Mouse (Mus musculus) midbrain, postnatal 0 days (tissue): ENCODE measurements around the gene Cep135. TPM values are rescaled to one million over a fixed set of nuclear protein-coding genes. Genes with fewer than 3 reads are reported as not detected.

ENCODE experiments used
- ATAC-seq: fragments of 200-750 bp; cut with Nextera tagmentation; 2 replicates; pipeline ENCODE4 v1.8.0; 2017; ENCODE audit warnings: moderate number of reproducible peaks, mild to moderate bottlenecking, moderate TSS enrichment, moderate library complexity; ENCODE audit not compliant: low FRiP score
- DNase-seq: peaks from one replicate; pipeline ENCODE4 v3.0.0-alpha.2; 2015; ENCODE audit warnings: low spot score
- H3K27ac ChIP-seq: fragments of 300-500 bp; sonication (generic); 2 replicates; pipeline ENCODE4 v1.5.1; 2014; ENCODE audit warnings: low read depth, mild to moderate bottlenecking, low read length, mixed read lengths
- H3K27me3 ChIP-seq: fragments of 300-500 bp; sonication (generic); 2 replicates; pipeline ENCODE4 v1.6.1; 2014; ENCODE audit warnings: low read length, control low read depth, mixed read lengths; ENCODE audit not compliant: insufficient read depth
- H3K36me3 ChIP-seq: fragments of 300-500 bp; sonication (generic); 2 replicates; pipeline ENCODE4 v1.6.1; 2014; ENCODE audit warnings: low read length, control low read depth, mixed read lengths; ENCODE audit not compliant: insufficient read depth
- H3K4me1 ChIP-seq: fragments of 300-500 bp; sonication (generic); 2 replicates; pipeline ENCODE4 v1.6.1; 2014; ENCODE audit warnings: mild to moderate bottlenecking, control low read depth, antibody characterized with exemption, low read length, mixed read lengths; ENCODE audit not compliant: insufficient read depth
- H3K4me2 ChIP-seq: fragments of 300-500 bp; sonication (generic); 2 replicates; pipeline ENCODE4 v1.6.1; 2014; ENCODE audit warnings: low read depth, mild to moderate bottlenecking, low read length, mixed read lengths; ENCODE audit not compliant: poor library complexity, severe bottlenecking
- H3K4me3 ChIP-seq: fragments of 300-500 bp; sonication (generic); 2 replicates; pipeline ENCODE4 v1.5.1; 2014; ENCODE audit warnings: low read depth, mild to moderate bottlenecking, low read length, moderate library complexity
- H3K9ac ChIP-seq: fragments of 300-500 bp; sonication (generic); replicated peaks from 2 replicates; pipeline ENCODE4 v1.6.1; 2014; ENCODE audit warnings: mild to moderate bottlenecking, low read length, moderate library complexity, mixed read lengths; ENCODE audit not compliant: poor library complexity, severe bottlenecking
- H3K9me3 ChIP-seq: fragments of 300-500 bp; sonication (generic); 2 replicates; pipeline ENCODE4 v1.6.1; 2016; ENCODE audit warnings: low read length, control low read depth
- CTCF ChIP-seq: IDR thresholded peaks from 2 replicates; pipeline ENCODE4 v1.5.1; 2016; ENCODE audit warnings: antibody characterized with exemption, mild to moderate bottlenecking
- WGBS: fragments of 180-500 bp; shearing (Covaris S2); extraction: QIAGEN DNeasy Blood & Tissue Kit; methylation state at CpG from one replicate; pipeline ENCODE4 v1.1.7; 2014; 5-methylcytosine and 5-hydroxymethylcytosine counted together
- polyA plus RNA-seq: library from polyadenylated mRNA; unstranded; fragments of >200 nt; fragmentation: Nextera tagmentation; extraction: Ambion mirVana; gene quantifications from 2 replicates; pipeline ENCODE4 v1.2.1, GENCODE M21; 2015
- total RNA-seq: library from RNA; depleted of rRNA; stranded (reverse); fragments of >200 nt; gene quantifications from 2 replicates; pipeline ENCODE4 v1.2.3, GENCODE M21; 2014; rRNA removed

Cep135 gene
- total and polyA plus RNA-seq, 2 experiments from 2014 or later: 2.5 to 4.0 TPM

DNA sequence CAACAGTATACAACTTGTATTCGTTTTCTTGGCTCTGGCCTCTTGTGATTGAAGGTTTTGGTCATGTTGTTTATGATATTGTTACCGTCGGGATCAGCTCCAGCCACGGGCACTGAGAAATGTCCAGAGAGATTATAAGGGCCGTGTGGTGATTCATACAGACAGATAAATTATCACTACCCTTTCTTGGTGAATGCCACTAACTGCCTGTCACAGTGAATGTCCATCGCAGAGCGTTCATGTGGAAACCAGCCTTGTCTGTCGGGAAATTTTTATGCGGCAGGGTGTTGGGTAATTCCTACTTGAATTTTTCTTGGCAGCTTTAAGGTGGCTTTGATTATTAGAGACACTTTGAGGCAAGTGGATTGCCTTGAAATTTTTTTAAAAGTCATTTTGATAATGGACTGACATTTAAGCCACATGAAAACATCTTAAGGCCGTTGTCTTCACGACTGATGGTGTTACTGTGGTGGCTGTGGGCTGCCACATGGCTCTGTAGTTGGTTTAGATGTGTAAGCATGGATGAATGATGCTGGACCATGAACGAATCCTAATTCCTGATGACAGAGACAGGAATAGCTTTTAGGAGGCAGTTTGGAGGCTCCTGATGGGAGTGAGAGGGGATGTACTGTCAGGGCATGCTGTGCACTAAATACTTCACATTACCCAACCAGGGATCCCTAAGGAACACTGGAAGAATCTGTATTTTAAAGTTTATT is 103.4 kb downstream of the Cep135 start:
- 67% methylated on average over 12 of the region's 12 CpGs for WGBS
- Histone ChIP-seq H3K4me2 (no peak overlapping the region), H3K36me3 (no peaks in the 10 kb centered on the region), H3K9ac (no peak overlapping the region), H3K4me3 (no peak overlapping the region), H3K27me3 (no peaks in the 10 kb centered on the region), H3K9me3 (no peaks in the 10 kb centered on the region), H3K4me1 (no peaks in the 10 kb centered on the region), H3K27ac (no peak overlapping the region)
- ATAC-seq (no peak), DNase-seq (peak; percentile 53)
- TF ChIP-seq CTCF: no peak

Other genes starting within 250 kb of the Cep135 start
- not detected in 2 replicates for gene Nmu, start 224.9 kb upstream of the Cep135 start, total RNA-seq
- gene Nmu, start 224.9 kb upstream of the Cep135 start, polyA plus RNA-seq: 0.97 and 1.1 TPM in 2 replicates
- not detected in 2 replicates for gene Gm7271, start 104.7 kb upstream of the Cep135 start, total RNA-seq
- 0.21 TPM in 1 of 2 replicates, not detected in the other for gene Gm7271, start 104.7 kb upstream of the Cep135 start, polyA plus RNA-seq
- 60.7 and 95.4 TPM in 2 replicates for gene Exoc1, start 59.4 kb upstream of the Cep135 start, total RNA-seq
- 49.8 and 51.0 TPM in 2 replicates for gene Exoc1, start 59.4 kb upstream of the Cep135 start, polyA plus RNA-seq
- gene C530008M17Rik, start 67.8 kb downstream of the Cep135 start, total RNA-seq: 68.7 and 86.2 TPM in 2 replicates
- gene C530008M17Rik, start 67.8 kb downstream of the Cep135 start, polyA plus RNA-seq: 39.3 and 59.3 TPM in 2 replicates